36 mouse cellular contexts compared by ENCODE assay signal in the genomic region with DNA sequence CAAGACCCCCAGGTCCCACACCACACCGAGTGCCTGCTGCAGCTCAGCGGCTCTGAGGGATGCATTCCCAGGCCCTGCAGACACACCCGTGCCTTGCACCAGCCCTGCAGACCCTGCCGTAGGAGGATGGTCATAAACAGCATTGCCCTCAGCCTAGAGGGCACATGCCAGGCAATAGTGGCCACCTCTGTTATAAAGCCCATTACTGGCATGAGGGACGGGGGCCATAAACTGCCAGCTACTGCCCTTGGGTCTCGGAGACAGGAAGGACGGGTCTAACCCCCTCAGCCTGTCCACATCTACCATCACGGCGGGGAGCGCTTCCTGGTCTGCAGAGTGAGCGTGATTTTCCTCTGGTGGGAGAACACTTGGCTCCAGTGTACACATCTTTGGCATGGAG. TPM values are rescaled to one million over a fixed set of nuclear protein-coding genes. Genes with fewer than 3 reads are reported as not detected.
"Had no signal": no experiment of that assay in that cellular context is flagged by ENCODE, and none has a peak within 500 bp of the region (broad histone marks: within the 10 kb centered on the region; RNA-seq: fewer than 3 reads in every experiment).

No protein-coding gene starts in this region.

- H3K4me3 ChIP-seq: heart, embryonic 10.5 days; heart, embryonic 13.5 days; heart, embryonic 15.5 days; hindbrain, embryonic 10.5 days; hindbrain, embryonic 12.5 days; hindbrain, embryonic 13.5 days; hindbrain, embryonic 15.5 days; intestine, embryonic 15.5 days; kidney, embryonic 15.5 days; layer of hippocampus, adult 2 months; left cerebral cortex, adult 2 months had no signal

- DNase-seq: heart, postnatal 10 days; heart, postnatal 14 days; heart, postnatal 36 days; heart, postnatal 4 days; kidney, adult 11 months; kidney, adult 18-20 months; kidney, adult 2 months; kidney, adult 8-10 months; kidney, adult 9 months; kidney, postnatal 10 days; kidney, postnatal 14 days; kidney, postnatal 25 days; kidney, postnatal 36 days; kidney, postnatal 4 days; layer of hippocampus, adult 9-11 months; layer of hippocampus, postnatal 36 days had no signal

- H3K27ac ChIP-seq: heart, embryonic 10.5 days; heart, embryonic 13.5 days; heart, embryonic 15.5 days; hindbrain, embryonic 10.5 days; hindbrain, embryonic 12.5 days; hindbrain, embryonic 13.5 days; hindbrain, embryonic 14.5 days; hindbrain, embryonic 15.5 days; hindbrain, postnatal 0 days; intestine, embryonic 15.5 days; kidney, embryonic 15.5 days; kidney, postnatal 0 days; layer of hippocampus, adult 2 months; left cerebral cortex, adult 2 months had no signal

- H3K4me1 ChIP-seq: heart, embryonic 10.5 days; heart, embryonic 13.5 days; heart, embryonic 15.5 days; hindbrain, embryonic 15.5 days; intestine, embryonic 15.5 days; kidney, embryonic 15.5 days had no signal

- H3K27me3 ChIP-seq: heart, embryonic 13.5 days; heart, embryonic 15.5 days; hindbrain, embryonic 12.5 days; hindbrain, embryonic 13.5 days; hindbrain, embryonic 15.5 days; intestine, embryonic 15.5 days; kidney, embryonic 15.5 days had no signal

- ATAC-seq: hindbrain, embryonic 16.5 days; hindbrain, postnatal 0 days; inflammation-experienced regulatory T-cells, adult 6 months; intestine, embryonic 15.5 days; intestine, embryonic 16.5 days; intestine, postnatal 0 days had no signal

- H3K4me2 ChIP-seq: heart, embryonic 11.5 days; heart, embryonic 13.5 days; heart, embryonic 15.5 days; hindbrain, embryonic 12.5 days; hindbrain, embryonic 13.5 days; hindbrain, embryonic 14.5 days; hindbrain, embryonic 15.5 days; intestine, embryonic 15.5 days; kidney, embryonic 15.5 days had no signal

- H3K9ac ChIP-seq: heart, embryonic 13.5 days; heart, embryonic 15.5 days; hindbrain, embryonic 12.5 days; hindbrain, embryonic 13.5 days; hindbrain, embryonic 14.5 days; hindbrain, embryonic 15.5 days; intestine, embryonic 15.5 days; kidney, embryonic 15.5 days had no signal

- H3K9me3 ChIP-seq: heart, embryonic 10.5 days; heart, embryonic 13.5 days; heart, embryonic 15.5 days; hindbrain, embryonic 13.5 days; hindbrain, embryonic 15.5 days; intestine, embryonic 15.5 days; kidney, embryonic 15.5 days had no signal

RNA-seq across cellular contexts. Expression of a gene that starts 54.8 kb away (rescaled TPM):
- total RNA-seq: hematopoietic stem cell, adult 5-6 weeks had no signal
- polyA plus RNA-seq: inflammation-experienced regulatory T-cells, adult 6 months had no signal
